Mouse (Mus musculus): Measurements from ENCODE around the gene Ccdc9b.

Gene Ccdc9b

GRCm38 (mm10) chr2:118761906-118762783, at the start of gene Ccdc9b:
Ccdc9b (minus strand) TSS chr2:118762661.
- peak; percentile 97 for DNase-seq

GRCm38 (mm10) chr2:118810861-118811260, 48.4 kb upstream of the Ccdc9b start:
- no peak for DNase-seq

DNA sequence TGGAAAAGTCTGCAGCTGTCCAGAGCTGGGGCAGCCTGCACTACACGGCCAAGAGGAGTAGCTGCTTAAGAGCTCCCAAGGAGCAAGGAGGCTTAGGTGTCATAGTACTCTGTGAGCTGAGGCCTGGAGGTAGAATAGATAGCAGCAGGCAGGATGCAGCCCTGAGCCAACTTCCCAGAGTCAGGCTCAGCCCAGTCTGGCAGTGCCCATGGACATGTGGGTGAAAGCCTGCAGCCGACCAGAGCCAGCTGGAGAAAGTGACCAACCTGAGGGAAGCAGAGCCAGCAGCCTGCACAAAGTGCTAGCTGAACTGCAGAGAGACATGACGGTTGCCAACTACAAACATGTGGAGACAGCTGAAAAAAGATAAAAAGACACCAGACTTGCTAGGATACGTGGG, 44.4 kb upstream of the Ccdc9b start:
- peak; percentile 46 for DNase-seq

DNA sequence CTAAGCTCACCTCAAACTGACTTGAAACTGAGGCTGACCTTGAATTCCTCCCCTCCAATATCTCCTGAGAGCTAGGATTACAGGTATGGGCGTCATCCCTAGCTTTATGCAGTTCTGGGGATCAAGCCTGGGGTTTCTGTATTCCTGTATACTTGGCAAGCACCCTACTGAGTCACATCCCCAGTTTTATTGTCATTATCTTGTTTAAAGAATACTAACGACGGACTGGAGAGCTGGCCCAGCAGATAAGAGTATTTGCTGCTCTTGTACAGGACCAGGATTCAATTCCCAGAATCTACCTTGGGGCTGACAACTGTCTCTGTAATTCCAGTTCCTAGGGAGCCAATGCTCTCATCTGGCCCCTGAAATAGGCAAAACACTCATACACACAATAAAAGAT, 43.3 kb upstream of the Ccdc9b start:
- no peak for DNase-seq

DNA sequence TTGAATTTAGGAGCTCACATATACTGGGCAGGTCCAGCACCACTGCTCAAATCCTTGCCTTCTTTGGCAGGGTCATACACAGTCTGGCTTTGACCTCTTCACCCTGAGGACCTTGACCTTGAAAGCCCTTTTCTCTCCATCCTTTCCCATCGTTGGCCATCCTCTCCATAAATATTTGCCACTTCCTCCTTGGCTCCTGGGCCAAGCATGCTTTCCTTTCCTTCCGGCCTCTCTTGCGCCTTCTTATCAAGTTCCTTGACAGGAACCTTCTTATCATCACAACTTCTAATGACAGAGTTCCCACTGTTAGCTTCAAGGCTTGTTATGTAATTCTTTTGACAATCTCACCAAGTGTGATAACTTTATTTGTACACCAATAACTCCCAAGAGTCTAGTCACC, 42.7 kb upstream of the Ccdc9b start:
- peak; percentile 32 for DNase-seq

DNA sequence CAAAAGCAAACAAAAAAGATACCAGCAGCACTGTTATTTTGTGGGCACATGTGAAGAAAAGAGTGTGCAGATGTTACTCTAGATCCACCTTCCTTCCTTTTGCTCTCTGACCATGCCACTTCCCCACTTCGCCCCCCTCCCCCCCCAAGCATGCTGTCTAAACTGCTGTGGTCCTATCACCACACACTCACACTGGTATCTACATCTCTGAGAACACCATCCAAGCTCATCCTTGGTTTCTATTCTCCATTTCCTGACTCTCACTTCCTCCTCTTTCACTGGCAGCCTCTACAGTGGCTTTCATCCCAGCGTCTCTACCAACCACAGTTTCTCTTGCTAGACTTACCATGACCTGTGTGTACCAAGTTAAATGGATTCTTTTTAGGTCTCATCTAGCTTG, 42.0 kb upstream of the Ccdc9b start:
- no peak for DNase-seq

DNA sequence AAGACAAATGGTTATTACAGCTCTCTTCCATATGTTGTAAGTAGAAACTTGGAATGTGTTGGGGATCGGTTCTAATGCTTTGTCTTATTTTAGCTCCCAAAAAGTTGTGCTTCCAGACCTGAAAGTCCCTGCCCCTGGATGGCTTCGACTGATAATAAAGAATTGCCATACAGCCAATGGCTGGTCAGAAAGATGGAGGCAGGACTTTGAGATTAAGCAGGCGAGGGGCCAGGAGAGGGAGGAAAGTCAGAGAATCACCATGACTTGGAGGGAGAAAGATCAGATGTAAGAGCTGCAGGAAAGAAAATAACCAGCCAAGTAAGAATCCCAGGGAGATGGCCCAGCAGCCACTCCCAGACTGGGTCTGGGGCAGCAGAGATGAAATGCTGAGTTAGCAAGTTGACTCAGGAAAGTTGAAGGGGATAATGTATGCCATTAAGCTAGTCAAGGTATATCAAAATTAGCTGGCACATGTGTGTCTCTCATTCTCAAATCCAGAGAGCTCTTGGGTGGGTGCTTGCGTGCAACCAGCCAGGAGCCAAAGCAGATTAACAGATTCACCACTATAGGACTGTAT, 40.2 kb upstream of the Ccdc9b start:
- DNase-seq = no peak

GRCm38 (mm10) chr2:118793636-118794035, 31.2 kb upstream of the Ccdc9b start:
- no peak for DNase-seq

- no peak for DNase-seq
Measured at GRCm38 (mm10) chr2:118792259-118792613, 29.8 kb upstream of the Ccdc9b start.

DNA sequence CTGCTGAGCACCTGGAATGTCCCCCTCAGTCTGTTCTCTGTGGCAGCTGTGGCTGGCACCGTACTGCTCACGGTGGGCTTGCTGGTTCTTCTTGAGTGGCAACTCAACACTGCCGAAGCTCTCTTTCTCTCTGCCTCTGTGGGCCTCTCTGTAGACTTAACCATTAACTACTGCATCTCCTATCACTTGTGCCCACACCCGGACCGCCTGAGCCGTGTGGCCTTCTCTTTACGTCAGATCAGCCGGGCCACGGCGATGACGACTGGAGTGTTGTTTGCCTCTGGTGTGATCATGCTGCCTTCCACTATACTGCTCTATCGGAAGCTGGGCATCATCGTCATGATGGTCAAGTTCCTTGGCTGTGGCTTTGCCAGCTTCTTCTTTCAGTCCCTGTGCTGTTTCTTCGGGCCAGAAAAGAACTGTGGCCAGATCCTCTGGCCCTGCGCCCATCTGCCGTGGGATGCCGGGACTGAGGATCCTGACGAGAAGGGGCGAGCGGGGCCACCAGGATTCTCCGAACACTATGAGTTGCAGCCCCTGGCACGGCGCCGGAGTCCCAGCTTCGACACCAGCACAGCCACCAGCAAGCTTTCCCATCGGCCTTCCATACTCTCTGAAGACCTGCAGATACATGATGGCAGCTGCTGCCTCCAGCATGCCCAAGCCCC, 29.3 kb upstream of the Ccdc9b start:
- DNase-seq = no peak

GRCm38 (mm10) chr2:118790551-118791525, 28.4 kb upstream of the Ccdc9b start:
- peak; percentile 90 for DNase-seq

GRCm38 (mm10) chr2:118790221-118790550, 27.7 kb upstream of the Ccdc9b start:
- no peak for DNase-seq

DNA sequence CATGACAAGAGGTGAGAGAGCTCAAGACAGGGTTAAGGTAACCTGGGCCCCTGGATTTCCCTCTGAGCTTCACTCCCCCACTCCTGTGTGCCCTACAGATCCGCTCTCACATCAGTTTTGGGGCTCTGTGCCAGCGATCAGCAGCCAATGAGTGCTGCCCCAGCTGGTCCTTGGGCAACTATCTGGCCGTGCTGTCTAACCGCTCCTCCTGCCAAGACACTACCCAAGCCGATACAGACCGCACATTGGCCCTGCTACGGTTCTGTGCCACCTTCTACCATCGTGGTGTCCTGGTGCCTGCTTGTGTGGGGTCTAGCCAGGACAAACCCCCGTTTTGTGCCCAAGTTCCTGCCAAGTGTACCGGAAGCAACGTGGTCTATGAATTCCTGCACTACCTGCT, 27.0 kb upstream of the Ccdc9b start:
- no peak for DNase-seq

DNA sequence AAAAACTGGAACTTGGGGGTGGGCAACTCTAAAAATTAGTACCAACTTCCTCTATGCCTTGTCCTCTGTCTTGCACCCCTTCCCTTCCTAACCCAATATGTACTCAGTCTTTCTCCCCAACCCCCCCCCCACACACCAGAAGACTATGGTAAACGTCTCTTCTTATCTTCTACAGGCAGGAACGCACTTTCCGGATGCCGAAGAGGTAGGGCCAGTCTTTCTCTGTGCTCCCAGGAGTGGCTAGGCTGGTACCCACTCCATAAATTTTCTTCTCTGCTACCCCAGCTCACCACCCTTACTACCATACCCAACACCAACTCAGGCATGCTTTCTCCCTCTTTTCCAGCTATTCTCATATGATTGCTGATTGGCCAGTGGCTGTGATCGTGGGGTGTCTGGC, 24.1 kb upstream of the Ccdc9b start:
- no peak for DNase-seq

- DNase-seq = no peak
Measured at GRCm38 (mm10) chr2:118783663-118784062, 21.2 kb upstream of the Ccdc9b start.

GRCm38 (mm10) chr2:118783093-118783492, 20.6 kb upstream of the Ccdc9b start:
- DNase-seq = no peak

DNA sequence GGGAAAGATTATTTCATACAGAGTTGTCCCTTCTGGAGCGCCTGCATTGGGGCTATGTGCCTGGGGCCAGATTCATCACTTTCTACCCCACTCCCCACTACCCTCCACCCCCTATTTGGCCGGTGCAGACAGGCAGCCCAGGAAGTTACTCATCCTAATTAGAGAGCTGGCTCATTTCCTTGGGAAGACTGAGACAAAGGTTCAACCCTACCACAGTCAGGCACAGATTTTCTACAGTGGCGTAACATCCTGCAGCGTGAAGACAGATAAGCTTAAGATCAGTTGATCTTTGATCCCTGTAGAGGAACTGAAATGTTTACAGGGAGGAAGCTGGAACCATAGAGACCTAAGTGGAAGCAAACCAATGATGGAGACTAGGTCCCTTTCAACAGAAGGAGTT, 19.8 kb upstream of the Ccdc9b start:
- DNase-seq = peak; percentile 39

DNA sequence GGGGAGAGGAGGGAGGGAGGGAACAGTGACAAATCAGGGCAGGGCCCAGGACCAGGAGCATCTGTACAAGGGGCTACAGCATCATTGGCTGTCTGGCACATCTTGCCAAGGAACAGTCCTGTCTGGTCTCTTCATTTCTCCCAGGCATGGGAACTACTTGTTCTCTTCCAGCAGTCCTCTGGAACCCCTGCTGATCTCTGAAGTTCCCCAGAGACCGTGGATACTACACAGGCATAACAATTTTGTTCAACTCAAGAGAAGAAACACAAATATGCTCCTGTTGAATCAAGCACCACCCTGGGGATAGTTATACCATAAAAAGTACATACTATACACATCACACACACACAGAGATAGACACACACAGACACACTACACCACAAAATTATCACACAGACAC, 18.7 kb upstream of the Ccdc9b start:
- DNase-seq = no peak

DNA sequence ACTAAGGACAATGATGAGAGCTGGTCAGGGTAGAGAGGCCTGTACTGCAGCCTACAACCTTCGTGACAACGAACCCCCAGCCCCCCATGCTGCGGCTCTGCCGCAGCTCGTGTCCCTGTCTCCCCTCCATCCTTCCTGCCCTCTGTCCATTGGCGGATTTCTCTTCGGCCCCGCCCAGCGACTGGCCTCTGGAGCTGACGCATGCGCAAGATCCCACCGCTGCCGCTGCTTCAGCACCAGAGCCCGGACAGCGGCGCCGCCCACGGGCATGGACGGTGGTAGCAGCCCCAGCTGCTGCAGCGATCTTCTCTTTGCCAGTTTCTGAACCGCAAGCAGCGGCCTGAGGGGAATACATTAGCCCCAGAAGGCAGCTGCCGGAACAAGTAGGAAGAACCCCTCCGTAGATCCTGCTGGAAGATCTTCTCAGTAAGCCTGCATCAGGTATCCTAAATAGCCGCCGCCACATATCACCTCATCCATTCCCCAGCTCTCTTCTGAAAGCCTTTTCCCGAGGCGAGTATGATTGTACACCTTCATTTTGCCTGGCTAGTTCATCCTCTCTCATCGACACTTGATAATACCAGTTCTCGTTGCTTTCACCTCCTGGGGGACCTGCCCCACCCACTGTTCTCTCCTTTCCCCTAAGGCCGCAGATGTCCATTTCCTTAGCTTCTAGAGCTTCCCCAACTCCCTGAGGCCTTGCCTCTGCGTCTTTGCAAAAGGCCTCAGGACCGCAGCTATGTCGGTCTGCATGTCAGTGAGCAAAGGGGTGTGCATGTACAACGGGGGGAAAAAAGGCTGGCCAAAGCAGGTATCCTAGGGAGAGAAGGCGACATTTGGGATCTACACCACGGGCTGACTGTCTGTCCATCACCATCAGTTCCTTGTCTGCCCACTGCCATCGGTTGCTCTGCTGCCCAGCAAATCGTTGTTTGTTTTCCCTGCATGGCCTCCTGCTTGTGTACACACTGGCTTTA, 17.3 kb upstream of the Ccdc9b start, which contains the start of gene Disp2:
Gene Disp2 (plus strand): TSS at position 216 of the 977 bp plus-strand sequence.
- peak; percentile 97 for DNase-seq

DNA sequence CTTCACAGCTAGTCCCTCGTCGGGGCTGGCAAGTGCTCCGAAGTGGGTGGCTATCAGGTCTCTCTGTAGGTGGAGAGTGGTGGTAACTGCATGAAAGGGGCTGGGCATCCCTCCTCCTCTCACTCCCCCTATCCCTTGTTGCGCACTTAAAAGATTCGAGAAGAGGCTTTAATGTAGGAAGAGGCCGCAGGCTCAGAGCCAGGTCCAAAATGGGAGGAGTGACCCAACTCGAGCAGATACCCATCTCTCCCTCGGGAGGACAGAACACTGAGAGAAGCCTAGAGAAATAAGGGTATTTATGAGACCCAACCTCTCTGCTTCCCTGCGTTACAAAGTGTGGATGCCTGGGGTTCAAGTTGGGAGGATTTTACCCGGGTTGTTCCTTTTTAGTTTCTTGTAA, 16.6 kb upstream of the Ccdc9b start:
- DNase-seq = no peak

DNA sequence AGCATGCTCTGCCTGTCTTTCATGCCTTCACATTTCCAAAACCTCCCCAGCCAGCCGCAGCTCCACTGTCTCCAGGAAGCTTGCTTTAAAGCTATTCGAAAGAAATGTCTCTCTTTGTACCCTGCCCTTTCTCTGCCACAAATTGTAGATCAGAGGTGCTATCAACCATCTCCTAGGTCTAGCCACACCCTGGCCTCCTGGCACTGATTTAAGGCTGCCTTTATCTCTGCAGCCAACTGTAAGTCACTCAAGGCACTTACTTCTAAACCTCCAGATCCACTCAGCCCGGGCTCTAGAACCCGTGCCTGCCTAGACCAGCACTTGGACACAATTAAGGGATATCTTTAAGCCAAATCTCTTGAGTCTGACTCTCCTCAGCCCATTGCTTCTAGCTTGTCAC, 16.0 kb upstream of the Ccdc9b start:
- no peak for DNase-seq

- DNase-seq = no peak
Measured at GRCm38 (mm10) chr2:118776295-118776694, 13.8 kb upstream of the Ccdc9b start.

Data from lung, postnatal 10 days (tissue).